Mouse (Mus musculus) erythroblast, embryonic 14.5 days (primary cell): ENCODE results near the gene Farsb. TPM values are rescaled to one million over a fixed set of nuclear protein-coding genes. Genes with fewer than 3 reads are reported as not detected.

Experiments
- H3K27me3 ChIP-seq: 2 replicates; pipeline ENCODE4 v1.6.1; 2012; ENCODE audit warnings: inconsistent platforms; ENCODE audit not compliant: control insufficient read depth
- H3K36me3 ChIP-seq: 2 replicates; pipeline ENCODE4 v1.6.1; 2012; ENCODE audit warnings: mild to moderate bottlenecking, inconsistent platforms; ENCODE audit not compliant: control insufficient read depth
- H3K4me1 ChIP-seq: 2 replicates; pipeline ENCODE4 v1.6.1; 2012; ENCODE audit warnings: inconsistent platforms; ENCODE audit not compliant: control insufficient read depth
- H3K4me3 ChIP-seq: replicated peaks from 2 replicates; pipeline ENCODE3; 2012; ENCODE audit warnings: moderate library complexity, mild to moderate bottlenecking, inconsistent platforms
- H3K9me3 ChIP-seq: 2 replicates; pipeline ENCODE4 v1.6.1; 2012; ENCODE audit warnings: low read length, inconsistent platforms, mixed read lengths; ENCODE audit not compliant: control insufficient read depth
- GATA1 ChIP-seq: IDR thresholded peaks from 2 replicates; pipeline ENCODE4 v1.6.1; 2012; ENCODE audit warnings: low read length, inconsistent platforms, mixed read lengths
- TAL1 ChIP-seq: IDR thresholded peaks from 3 replicates; pipeline ENCODE4 v1.6.1; 2012; ENCODE audit warnings: low read length, inconsistent platforms, mixed read lengths
- polyA plus RNA-seq: library from polyadenylated mRNA; stranded (reverse); fragments of >175 nt; gene quantifications from 2 replicates; pipeline ENCODE4 v1.2.3, GENCODE M21; 2012

Farsb gene
- polyA plus RNA-seq, 1 experiment: 0.72 TPM

- Histone ChIP-seq H3K36me3 (peaks cover 10% of the 10 kb centered on the region), H3K4me3 (no peak overlapping the region), H3K27me3 (peaks cover 5% of the 10 kb centered on the region), H3K4me1 (peaks cover 39% of the 10 kb centered on the region), H3K9me3 (no peaks in the 10 kb centered on the region)
- no peak for TF ChIP-seq GATA1
- TF ChIP-seq TAL1: no peak
Observed at GRCm38 (mm10) chr1:78490143-78490542, 1.4 kb upstream of the Farsb start.

GRCm38 (mm10) chr1:78488427-78488751 is 308 bp downstream of the Farsb start:
- H3K36me3 ChIP-seq: peaks cover 23% of the 10 kb centered on the region
- H3K27me3 ChIP-seq: peaks cover 5% of the 10 kb centered on the region
- peaks cover 43% of the 10 kb centered on the region for H3K4me1 ChIP-seq
- TF ChIP-seq GATA1 (no peak), TAL1 (no peak)
- no peaks in the 10 kb centered on the region for H3K9me3 ChIP-seq
- peak overlapping the region; percentile 99 for H3K4me3 ChIP-seq

GRCm38 (mm10) chr1:78484361-78484760 is 4.3 kb downstream of the Farsb start:
- Histone ChIP-seq H3K4me1 (peaks cover 35% of the 10 kb centered on the region), H3K27me3 (no peaks in the 10 kb centered on the region), H3K9me3 (no peaks in the 10 kb centered on the region), H3K36me3 (peaks cover 55% of the 10 kb centered on the region), H3K4me3 (no peak overlapping the region)
- TF ChIP-seq GATA1 (no peak), TAL1 (no peak)

- Histone ChIP-seq H3K27me3 (no peaks in the 10 kb centered on the region), H3K4me3 (no peak overlapping the region), H3K9me3 (no peaks in the 10 kb centered on the region), H3K36me3 (peaks cover 64% of the 10 kb centered on the region), H3K4me1 (peaks cover 30% of the 10 kb centered on the region)
- no peak for TF ChIP-seq TAL1
- no peak for TF ChIP-seq GATA1
Observed at GRCm38 (mm10) chr1:78483430-78483829, 5.3 kb downstream of the Farsb start.

- Histone ChIP-seq H3K4me1 (no peaks in the 10 kb centered on the region), H3K27me3 (no peaks in the 10 kb centered on the region), H3K36me3 (peaks cover 89% of the 10 kb centered on the region), H3K9me3 (no peaks in the 10 kb centered on the region), H3K4me3 (no peak overlapping the region)
- TF ChIP-seq GATA1 (no peak), TAL1 (no peak)
Observed at GRCm38 (mm10) chr1:78472441-78472840, 16.3 kb downstream of the Farsb start.

- no peaks in the 10 kb centered on the region for H3K9me3 ChIP-seq
- H3K4me3 ChIP-seq: no peak overlapping the region
- H3K36me3 ChIP-seq: peaks cover 95% of the 10 kb centered on the region
- no peaks in the 10 kb centered on the region for H3K27me3 ChIP-seq
- no peaks in the 10 kb centered on the region for H3K4me1 ChIP-seq
- TF ChIP-seq GATA1 (no peak), TAL1 (no peak)
Observed at GRCm38 (mm10) chr1:78454659-78455058, 34.0 kb downstream of the Farsb start.

- Histone ChIP-seq H3K4me1 (no peaks in the 10 kb centered on the region), H3K9me3 (no peaks in the 10 kb centered on the region), H3K36me3 (peaks cover 92% of the 10 kb centered on the region), H3K4me3 (no peak overlapping the region), H3K27me3 (no peaks in the 10 kb centered on the region)
- TF ChIP-seq TAL1: no peak
Observed at GRCm38 (mm10) chr1:78453886-78454285, 34.8 kb downstream of the Farsb start.

GRCm38 (mm10) chr1:78452544-78452943 is 36.2 kb downstream of the Farsb start:
- no peaks in the 10 kb centered on the region for H3K4me1 ChIP-seq
- TF ChIP-seq GATA1: no peak
- no peak for TF ChIP-seq TAL1
- H3K36me3 ChIP-seq: peaks cover 91% of the 10 kb centered on the region
- no peaks in the 10 kb centered on the region for H3K27me3 ChIP-seq
- no peaks in the 10 kb centered on the region for H3K9me3 ChIP-seq
- no peak overlapping the region for H3K4me3 ChIP-seq

GRCm38 (mm10) chr1:78451070-78451854 is 37.4 kb downstream of the Farsb start:
- no peaks in the 10 kb centered on the region for H3K4me1 ChIP-seq
- no peaks in the 10 kb centered on the region for H3K27me3 ChIP-seq
- H3K4me3 ChIP-seq: no peak overlapping the region
- no peaks in the 10 kb centered on the region for H3K9me3 ChIP-seq
- TF ChIP-seq GATA1: no peak
- H3K36me3 ChIP-seq: peaks cover 89% of the 10 kb centered on the region

- Histone ChIP-seq H3K36me3 (peaks cover 89% of the 10 kb centered on the region), H3K4me1 (no peaks in the 10 kb centered on the region), H3K9me3 (no peaks in the 10 kb centered on the region), H3K27me3 (no peaks in the 10 kb centered on the region), H3K4me3 (no peak overlapping the region)
- TF ChIP-seq GATA1: no peak
- TF ChIP-seq TAL1: no peak
Observed at GRCm38 (mm10) chr1:78448091-78448490, 40.6 kb downstream of the Farsb start.
